Mouse (Mus musculus) heart, adult 2 months (tissue): ENCODE measurements around the gene Ddx58. TPM values are rescaled to one million over a fixed set of nuclear protein-coding genes. Genes with fewer than 3 reads are reported as not detected.

Source experiments
- DNase-seq, 2 experiments: peaks; one replicate each; pipeline ENCODE4 v3.0.0; 2021
- H3K27ac ChIP-seq: fragments of 200-600 bp; 2 replicates; pipeline ENCODE4 v1.8.1; 2022
- H3K27me3 ChIP-seq: fragments of 200-500 bp; 2 replicates; pipeline ENCODE4 v1.6.1; 2012; ENCODE audit warnings: mild to moderate bottlenecking, low read length, inconsistent platforms, mixed read lengths; ENCODE audit not compliant: control insufficient read depth, insufficient read depth
- H3K36me3 ChIP-seq: fragments of 200-500 bp; 2 replicates; pipeline ENCODE4 v1.6.1; 2012; ENCODE audit warnings: low read length, inconsistent platforms; ENCODE audit not compliant: control insufficient read depth, insufficient read depth
- H3K4me1 ChIP-seq: fragments of 200-500 bp; 2 replicates; pipeline ENCODE4 v1.6.1; 2011; ENCODE audit warnings: low read length; ENCODE audit not compliant: control insufficient read depth, insufficient read depth
- H3K4me3 ChIP-seq: fragments of 200-600 bp; 2 replicates; pipeline ENCODE4 v1.8.1; 2022
- H3K79me2 ChIP-seq: fragments of 200-500 bp; replicated peaks from 2 replicates; pipeline ENCODE4 v1.6.1; 2012; ENCODE audit warnings: mild to moderate bottlenecking, inconsistent platforms, low read length, moderate library complexity, mixed read lengths; ENCODE audit not compliant: control insufficient read depth, insufficient read depth
- H3K9ac ChIP-seq: fragments of 200-500 bp; 2 replicates; pipeline ENCODE4 v1.6.1; 2012; ENCODE audit warnings: low read depth, mild to moderate bottlenecking, control low read depth, inconsistent platforms, low read length, mixed read lengths
- CTCF ChIP-seq: fragments of 200-600 bp; IDR thresholded peaks from 2 replicates; pipeline ENCODE4 v1.8.1; 2022; ENCODE audit warnings: antibody characterized with exemption, mild to moderate bottlenecking, moderate library complexity
- EP300 ChIP-seq: fragments of 200-500 bp; IDR thresholded peaks from 2 replicates; pipeline ENCODE4 v1.6.1; 2011; ENCODE audit warnings: low read depth, low read length, control low read depth; ENCODE audit not compliant: insufficient read depth
- POLR2A ChIP-seq: fragments of 200-500 bp; IDR thresholded peaks from 2 replicates; pipeline ENCODE4 v1.6.1; 2011; ENCODE audit warnings: mild to moderate bottlenecking, low read depth, low read length, control low read depth; ENCODE audit not compliant: insufficient read depth
- WGBS: fragments of 180-500 bp; shearing (Covaris S2); methylation state at CpG from one replicate; pipeline ENCODE4 v1.1.7; 2018; 5-methylcytosine and 5-hydroxymethylcytosine counted together
- intact Hi-C: fragments of 180-260 bp; cut with DNase I; formaldehyde crosslinking; loops from one replicate; pipeline ENCODE4 v1.15.1; 2025
- polyA plus RNA-seq: library from polyadenylated mRNA; depleted of rRNA; stranded (reverse); fragments of >200 nt; gene quantifications from 2 replicates; pipeline ENCODE4 v1.2.3, GENCODE M21; 2012
- total RNA-seq, 2 experiments: library from RNA; stranded (reverse); gene quantifications; 2 replicates each; pipeline ENCODE4 v1.2.3; 2021

Ddx58 gene
- total and polyA plus RNA-seq, 3 experiments: 6.4 to 7.7 (median 7.2) TPM

DNA sequence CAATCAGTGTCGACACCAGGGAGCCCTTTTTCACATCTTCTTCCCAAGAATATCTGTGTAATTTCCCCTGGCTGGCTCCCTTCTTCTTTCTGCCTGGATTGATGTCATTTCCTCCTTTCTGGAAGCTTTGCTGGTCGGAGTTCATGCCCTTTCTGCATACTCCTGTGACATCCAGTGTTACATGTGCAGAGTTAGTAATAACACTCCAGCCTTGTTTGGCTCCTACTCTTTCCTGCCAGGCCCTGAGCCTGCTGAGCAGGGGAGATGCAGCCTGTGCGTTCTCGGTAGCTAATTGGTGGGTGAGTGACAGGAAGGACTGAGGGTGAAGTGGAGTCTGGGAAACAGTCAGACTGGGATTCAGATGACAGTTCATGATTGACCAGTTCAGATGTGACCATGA is 65.3 kb downstream of the Ddx58 start:
- no peak for DNase-seq
- no peak for TF ChIP-seq EP300
- no peak for TF ChIP-seq POLR2A
- no peak for TF ChIP-seq CTCF
- Histone ChIP-seq H3K4me3 (no peak overlapping the region), H3K9ac (no peak overlapping the region), H3K27ac (no peak overlapping the region), H3K4me1 (no peaks in the 10 kb centered on the region), H3K27me3 (no peaks in the 10 kb centered on the region), H3K79me2 (no peaks in the 10 kb centered on the region), H3K36me3 (no peaks in the 10 kb centered on the region)
- WGBS: 28% methylated on average over 4 of the region's 4 CpGs
- intact Hi-C loops: no loop called here

DNA sequence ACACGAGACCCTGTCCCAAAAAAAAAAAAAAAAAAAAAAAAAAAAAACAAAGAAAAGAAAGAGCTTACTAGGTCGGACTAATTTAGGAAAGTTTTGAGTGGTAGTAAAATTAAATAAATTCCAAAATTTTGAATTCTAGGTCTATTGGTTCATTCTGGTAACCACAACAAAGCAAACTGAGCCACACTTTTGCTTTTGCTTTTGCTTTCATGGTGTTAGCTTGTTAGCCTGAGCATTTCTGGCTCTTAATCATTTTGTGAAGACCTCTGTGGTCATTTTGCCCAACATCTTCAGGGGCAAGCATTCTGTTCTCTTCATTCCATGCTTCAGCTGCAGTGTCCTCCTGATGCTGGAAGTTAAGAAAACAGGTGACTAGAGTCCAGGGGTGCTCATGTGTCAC is 67.3 kb downstream of the Ddx58 start:
- Histone ChIP-seq H3K36me3 (no peaks in the 10 kb centered on the region), H3K79me2 (no peaks in the 10 kb centered on the region), H3K9ac (no peak overlapping the region), H3K4me1 (no peaks in the 10 kb centered on the region), H3K4me3 (no peak overlapping the region), H3K27ac (no peak overlapping the region), H3K27me3 (no peaks in the 10 kb centered on the region)
- intact Hi-C loops: no loop called here
- TF ChIP-seq POLR2A: no peak
- TF ChIP-seq EP300: no peak
- no peak for TF ChIP-seq CTCF
- 93% methylated on average over 2 of the region's 2 CpGs for WGBS
- no peak for DNase-seq

DNA sequence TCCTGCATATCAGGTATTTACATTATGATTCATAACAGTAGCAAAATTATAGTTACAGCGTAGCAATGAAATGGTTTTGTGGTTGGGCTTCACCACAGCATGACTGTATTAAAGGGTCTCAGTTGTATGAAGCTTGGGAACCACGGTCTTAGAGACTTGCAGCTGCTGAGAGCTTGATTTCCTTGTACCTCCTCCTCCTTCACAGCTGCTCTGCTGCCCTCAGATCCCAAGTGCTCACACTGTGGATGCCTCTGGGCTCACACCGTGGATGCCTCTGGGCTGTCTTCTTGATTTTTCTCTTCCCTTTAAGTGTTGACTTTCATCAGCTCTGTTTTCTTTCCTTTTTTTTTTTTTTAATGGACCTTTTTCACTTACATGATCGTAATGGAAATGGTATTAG is 68.2 kb downstream of the Ddx58 start:
- no peaks in the 10 kb centered on the region for H3K4me1 ChIP-seq
- 83% methylated on average over 4 of the region's 4 CpGs for WGBS
- H3K36me3 ChIP-seq: no peaks in the 10 kb centered on the region
- H3K79me2 ChIP-seq: no peaks in the 10 kb centered on the region
- TF ChIP-seq EP300: no peak
- TF ChIP-seq CTCF: no peak
- TF ChIP-seq POLR2A: no peak
- H3K4me3 ChIP-seq: no peak overlapping the region
- DNase-seq: no peak
- intact Hi-C loops: no loop called here
- no peaks in the 10 kb centered on the region for H3K27me3 ChIP-seq
- no peak overlapping the region for H3K27ac ChIP-seq
- no peak overlapping the region for H3K9ac ChIP-seq

DNA sequence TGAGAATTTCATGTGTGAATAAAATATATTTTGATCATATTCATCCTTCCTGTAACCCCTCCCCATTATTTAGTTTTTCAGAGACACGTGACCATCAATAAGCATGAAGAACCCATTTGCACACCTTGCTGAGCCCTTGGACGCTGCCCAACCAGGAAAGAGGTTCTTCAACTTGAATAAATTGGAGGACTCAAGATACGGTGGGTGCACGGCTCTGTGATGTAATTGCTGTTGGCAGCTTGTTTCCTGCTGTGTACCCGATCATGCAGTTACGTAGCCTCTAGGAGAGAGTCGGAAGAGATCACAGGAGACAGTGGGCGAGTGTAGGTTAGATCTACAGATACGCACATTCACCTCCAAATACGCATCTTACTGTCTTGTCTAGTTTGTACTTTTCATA is 76.0 kb downstream of the Ddx58 start:
- Histone ChIP-seq H3K4me3 (no peak overlapping the region), H3K9ac (no peak overlapping the region), H3K27me3 (no peaks in the 10 kb centered on the region), H3K36me3 (no peaks in the 10 kb centered on the region), H3K79me2 (peaks cover 3% of the 10 kb centered on the region; the same call in 1 of the 2 replicates), H3K4me1 (no peaks in the 10 kb centered on the region), H3K27ac (no peak overlapping the region)
- no peak for DNase-seq
- WGBS: 89% methylated on average over 10 of the region's 10 CpGs
- no peak for TF ChIP-seq POLR2A
- no peak for TF ChIP-seq CTCF
- TF ChIP-seq EP300: no peak
- intact Hi-C loops: no loop called here

DNA sequence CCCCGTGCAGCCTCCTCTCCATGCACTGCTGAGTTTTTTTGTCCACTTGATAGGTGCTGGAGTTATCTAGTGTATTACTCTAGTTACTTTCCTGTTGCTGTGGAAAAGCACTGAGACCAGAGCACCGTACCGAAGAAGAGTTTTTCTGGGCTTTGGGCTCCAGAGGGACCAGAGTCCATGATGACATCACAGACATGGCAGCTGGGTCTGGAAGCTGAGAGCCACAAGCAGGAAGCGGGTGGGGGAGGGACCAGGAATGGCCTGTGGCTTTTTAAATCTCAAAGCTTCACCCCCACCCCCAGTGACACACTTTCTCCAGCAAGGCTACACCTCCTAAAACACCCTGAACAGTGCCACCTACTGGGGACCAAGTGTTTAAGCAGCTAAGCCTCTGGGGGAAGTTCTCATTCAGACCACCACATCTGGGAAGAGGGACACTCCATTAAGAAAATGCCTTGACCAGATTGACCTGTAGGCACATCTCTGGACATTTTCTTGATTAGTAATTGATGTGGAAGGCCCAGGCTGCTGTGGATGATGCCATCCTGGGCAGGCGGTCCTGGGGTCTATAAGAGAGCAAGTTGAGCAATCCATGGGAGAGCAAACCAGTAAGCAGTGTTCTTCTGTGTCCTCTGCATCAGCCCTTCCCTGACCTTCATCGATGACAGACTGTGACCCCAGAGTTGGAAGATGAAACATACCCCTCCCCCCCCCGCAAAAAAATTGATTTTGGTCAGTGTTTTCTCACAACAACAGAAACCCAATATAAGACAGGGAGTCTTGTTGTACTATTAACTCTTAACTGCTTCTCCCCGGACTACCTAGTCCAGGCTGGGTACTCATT is 78.8 kb downstream of the Ddx58 start:
- 86% methylated on average over 8 of the region's 8 CpGs for WGBS
- Histone ChIP-seq H3K79me2 (peaks cover 6% of the 10 kb centered on the region; the same call in 1 of the 2 replicates), H3K36me3 (no peaks in the 10 kb centered on the region), H3K27me3 (no peaks in the 10 kb centered on the region), H3K4me1 (peaks cover 6% of the 10 kb centered on the region; the same call in 1 of the 2 replicates), H3K27ac (no peak overlapping the region), H3K4me3 (no peak overlapping the region), H3K9ac (no peak overlapping the region)
- no peak for DNase-seq
- peak; percentile 29 for TF ChIP-seq CTCF
- TF ChIP-seq EP300: no peak
- intact Hi-C loops: no loop called here

DNA sequence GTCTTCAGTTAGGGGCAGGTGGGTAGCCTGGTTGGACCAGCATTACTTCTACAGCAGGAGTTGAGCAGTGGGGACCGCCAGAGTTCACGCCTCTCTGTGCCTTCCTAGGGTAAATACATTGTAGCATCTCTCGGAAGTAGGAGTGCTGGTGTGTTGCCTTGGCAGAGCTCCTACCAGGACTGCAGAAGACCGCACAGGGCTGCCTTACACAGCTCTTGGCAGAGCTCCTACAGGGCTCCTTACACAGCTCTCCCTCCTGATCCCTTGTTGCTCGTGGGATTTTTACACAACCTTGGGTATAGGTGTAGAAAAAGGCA is 81.4 kb downstream of the Ddx58 start:
- H3K27me3 ChIP-seq: no peaks in the 10 kb centered on the region
- peaks cover 7% of the 10 kb centered on the region; the same call in 1 of the 2 replicates for H3K79me2 ChIP-seq
- no peak overlapping the region for H3K27ac ChIP-seq
- TF ChIP-seq EP300 (no peak), POLR2A (no peak), CTCF (no peak)
- H3K9ac ChIP-seq: no peak overlapping the region
- peaks cover 9% of the 10 kb centered on the region for H3K4me1 ChIP-seq
- no peak overlapping the region for H3K4me3 ChIP-seq
- no peaks in the 10 kb centered on the region for H3K36me3 ChIP-seq
- intact Hi-C loops: no loop called here
- WGBS: 53% methylated on average over 5 of the region's 5 CpGs
- no peak for DNase-seq
